ENCODE assay signal across 28 mouse cellular contexts in genomic region chr8:118005186-118005585, GRCm38 (mm10).
DNase-seq lines count a peak whose midpoint lies in the region; ATAC-seq lines count a peak whose summit lies in the region.
"Had no signal": no experiment of that assay in that cellular context is flagged by ENCODE, and none has a peak within 500 bp of the region (broad histone marks: within the 10 kb centered on the region; RNA-seq: fewer than 3 reads in every experiment).

No protein-coding gene starts in this region.

- no peak overlapping the region for H3K9ac ChIP-seq in hindbrain, embryonic 16.5 days (ENCODE audit: low read depth, low read length)
- no peak overlapping the region for H3K9ac ChIP-seq in forebrain, embryonic 12.5 days
- H3K9ac ChIP-seq: embryonic facial prominence, embryonic 15.5 days; hindbrain, embryonic 13.5 days; limb, embryonic 13.5 days; stomach, embryonic 15.5 days had no signal

- H3K27ac ChIP-seq in hindbrain, embryonic 10.5 days, result peak overlapping the region; percentile 74; the same call in 1 of the 2 replicates
- no peak overlapping the region for H3K27ac ChIP-seq in hindbrain, embryonic 16.5 days (ENCODE audit: low read depth, low read length)
- H3K27ac ChIP-seq in forebrain, embryonic 12.5 days, result peak overlapping the region; percentile 74
- H3K27ac ChIP-seq: embryonic facial prominence, embryonic 15.5 days; heart, adult 2 months; left cerebral cortex, adult 2 months; limb, embryonic 13.5 days; stomach, embryonic 15.5 days had no signal

- H3K4me1 ChIP-seq in hindbrain, embryonic 10.5 days (replicated peaks), result peaks cover 16% of the 10 kb centered on the region
- no peaks in the 10 kb centered on the region; the same call in 1 of the 2 replicates for H3K4me1 ChIP-seq in hindbrain, embryonic 16.5 days (ENCODE audit: control insufficient read depth, insufficient read depth, low read depth, low read length)
- peaks cover 13% of the 10 kb centered on the region for H3K4me1 ChIP-seq in forebrain, embryonic 12.5 days
- H3K4me1 ChIP-seq: stomach, embryonic 15.5 days had no signal

- no peak overlapping the region for H3K4me2 ChIP-seq in hindbrain, embryonic 16.5 days (ENCODE audit: low read length)
- no peak overlapping the region for H3K4me2 ChIP-seq in forebrain, embryonic 12.5 days
- H3K4me2 ChIP-seq: embryonic facial prominence, embryonic 15.5 days; hindbrain, embryonic 13.5 days; limb, embryonic 13.5 days; liver, embryonic 11.5 days; stomach, embryonic 15.5 days had no signal

- no peak overlapping the region for H3K4me3 ChIP-seq in hindbrain, embryonic 10.5 days
- no peak overlapping the region for H3K4me3 ChIP-seq in hindbrain, embryonic 16.5 days (ENCODE audit: low read length)
- no peak overlapping the region for H3K4me3 ChIP-seq in forebrain, embryonic 12.5 days (replicated peaks)
- H3K4me3 ChIP-seq: embryonic facial prominence, embryonic 15.5 days; heart, adult 2 months; hindbrain, embryonic 13.5 days; left cerebral cortex, adult 2 months; limb, embryonic 13.5 days; stomach, embryonic 15.5 days had no signal

- H3K9me3 ChIP-seq in hindbrain, embryonic 10.5 days, result 0 out of 2 replicates have a peak, but pooled peaks cover 3% of the 10 kb centered on the region
- no peaks in the 10 kb centered on the region for H3K9me3 ChIP-seq in hindbrain, embryonic 16.5 days (ENCODE audit: control insufficient read depth, low read length)
- no peaks in the 10 kb centered on the region for H3K9me3 ChIP-seq in forebrain, embryonic 12.5 days
- H3K9me3 ChIP-seq: embryonic facial prominence, embryonic 15.5 days; hindbrain, embryonic 13.5 days; limb, embryonic 13.5 days; stomach, embryonic 15.5 days had no signal

- H3K27me3 ChIP-seq in hindbrain, embryonic 10.5 days (ENCODE audit: insufficient read depth, poor library complexity, severe bottlenecking), result no peaks in the 10 kb centered on the region
- no peaks in the 10 kb centered on the region for H3K27me3 ChIP-seq in hindbrain, embryonic 16.5 days (replicated peaks; ENCODE audit: control insufficient read depth, insufficient read depth, low read length)
- H3K27me3 ChIP-seq in forebrain, embryonic 12.5 days, result peaks cover 47% of the 10 kb centered on the region
- H3K27me3 ChIP-seq: CH12.LX; hindbrain, embryonic 13.5 days; limb, embryonic 13.5 days; stomach, embryonic 15.5 days had no signal

- WGBS in hindbrain, embryonic 10.5 days, result 62% methylated on average over 2 of the region's 2 CpGs
- 30% methylated on average over 2 of the region's 2 CpGs for WGBS in hindbrain, embryonic 16.5 days
- WGBS in forebrain, embryonic 12.5 days, result 29% methylated on average over 2 of the region's 2 CpGs

- ATAC-seq in hindbrain, embryonic 16.5 days, result no peak
- peak; percentile 34; the same call in 1 of the 2 replicates for ATAC-seq in forebrain, embryonic 12.5 days (ENCODE audit: low FRiP score)
- ATAC-seq: activated CD4-positive, CD25-positive, alpha-beta regulatory T cell, adult 4 months had no signal

- no peaks in the 10 kb centered on the region for H3K36me3 ChIP-seq in hindbrain, embryonic 10.5 days
- no peaks in the 10 kb centered on the region for H3K36me3 ChIP-seq in hindbrain, embryonic 16.5 days (ENCODE audit: control insufficient read depth, insufficient read depth, low read length)
- H3K36me3 ChIP-seq in forebrain, embryonic 12.5 days (replicated peaks), result no peaks in the 10 kb centered on the region
- H3K36me3 ChIP-seq: embryonic facial prominence, embryonic 15.5 days; hindbrain, embryonic 13.5 days; limb, embryonic 13.5 days; stomach, embryonic 15.5 days had no signal

- peak; percentile 12 for DNase-seq in hindbrain, embryonic 10.5 days (ENCODE audit: low spot score)
- peak; percentile 56 for DNase-seq in retina, postnatal 1 day
- DNase-seq in retina, embryonic 14.5 days (ENCODE audit: low spot score), result no peak
- DNase-seq in mesoderm, embryonic 11.5 days (ENCODE audit: low read depth, low spot score), result peak; percentile 24
- DNase-seq in layer of hippocampus, postnatal 14 days (ENCODE audit: low spot score in 2 of 2), result no peak
- DNase-seq in natural killer cell, adult 2 months (ENCODE audit: low spot score in 2 of 2), result no peak
- DNase-seq: adrenal gland, adult 2 months; adrenal gland, postnatal 36 days; B cell, adult 2 months; cerebellum, adult 8-10 months; cerebellum, postnatal 25 days; gastrocnemius, postnatal 36 days; heart, adult 2 months; heart, postnatal 14 days; kidney, adult 11 months; lung, postnatal 36 days; right cerebral cortex, postnatal 25 days; thymus, postnatal 14 days had no signal

Comparison
In these comparisons a context has a peak if more than half of its experiments do, and no peak if none do; other contexts are left out.
1. DNase-seq: peak in hindbrain, embryonic 10.5 days (single experiment), retina, postnatal 1 day (single experiment) and mesoderm, embryonic 11.5 days (single experiment); none in retina, embryonic 14.5 days (single experiment), layer of hippocampus, postnatal 14 days (0 of 2) and natural killer cell, adult 2 months (0 of 2).